Mouse (Mus musculus): ENCODE data around the gene R3hdm4. TPM values are rescaled to one million over a fixed set of nuclear protein-coding genes. Genes with fewer than 3 reads are reported as not detected.

The R3hdm4 gene
- total and polyA plus RNA-seq, 3 experiments, result 29.1 to 105 TPM; not detected in 1

- peak; percentile 86 for DNase-seq (ENCODE audit: low read depth, low spot score)
- no peaks in the 10 kb centered on the region for H3K27me3 ChIP-seq (ENCODE audit: control insufficient read depth in 1 of 2, insufficient read depth in 2 of 2, low read length in 2 of 2)
- H3K79me2 ChIP-seq (ENCODE audit: control insufficient read depth, insufficient read depth, low read length, poor library complexity), result peaks cover 1% of the 10 kb centered on the region; the same call in 1 of the 2 replicates
- peak overlapping the region; percentile 96 for H3K9ac ChIP-seq (ENCODE audit: control insufficient read depth, low read depth, low read length, poor library complexity, severe bottlenecking)
- TF ChIP-seq ZC3H11A (IDR thresholded peaks at IDR 0.05; ENCODE audit: low read depth, low read length) (no peak), ZNF384 (IDR thresholded peaks at IDR 0.05; ENCODE audit: low read depth, low read length) (no peak), TAL1 (IDR thresholded peaks at IDR 0.05; ENCODE audit: low read length) (no peak), POLR2A (IDR thresholded peaks at IDR 0.05; ENCODE audit: control insufficient read depth in 1 of 2, insufficient read depth in 1 of 2, low read depth in 1 of 2, low read length in 2 of 2, poor library complexity in 1 of 2) (peak in 1 of 2 experiments; percentile 79; a peak in 3 of 4 replicates), CHD1 (IDR thresholded peaks at IDR 0.05; ENCODE audit: low read depth, low read length) (no peak), USF2 (IDR thresholded peaks at IDR 0.05; ENCODE audit: borderline replicate concordance in 1 of 2, insufficient read depth in 1 of 2, low read depth in 1 of 2, low read length in 2 of 2) (no peak), MXI1 (IDR thresholded peaks at IDR 0.05; ENCODE audit: low read depth, low read length) (no peak; the same call in none of the 2 replicates), MYC (IDR thresholded peaks at IDR 0.05; ENCODE audit: low read depth, low read length) (0 out of 2 replicates have a peak, but pooled peaks have one; percentile 61), ETS1 (IDR thresholded peaks at IDR 0.05; ENCODE audit: low read depth, low read length) (peak; percentile 19; the same call in 1 of the 2 replicates), MAX (IDR thresholded peaks at IDR 0.05; ENCODE audit: low read length) (no peak), HCFC1 (IDR thresholded peaks at IDR 0.05; ENCODE audit: low read depth, low read length) (no peak), NELFE (IDR thresholded peaks at IDR 0.05; ENCODE audit: low read depth, low read length) (no peak), ELF1 (IDR thresholded peaks at IDR 0.05; ENCODE audit: low read depth, low read length) (peak; percentile 62; the same call in 1 of the 2 replicates), UBTF (IDR thresholded peaks at IDR 0.05; ENCODE audit: borderline replicate concordance, insufficient read depth, low read depth, low read length) (no peak), MEF2A (IDR thresholded peaks at IDR 0.05; ENCODE audit: extremely low read depth, insufficient replicate concordance, low read depth, low read length, poor library complexity, severe bottlenecking) (no peak), ZKSCAN1 (IDR thresholded peaks at IDR 0.05; ENCODE audit: low read depth, low read length) (no peak), ZMIZ1 (IDR thresholded peaks at IDR 0.05; ENCODE audit: low read depth, low read length) (peak; percentile 82; the same call in 1 of the 2 replicates), GABPA (IDR thresholded peaks at IDR 0.05; ENCODE audit: low read depth, low read length) (no peak), TBP (IDR thresholded peaks at IDR 0.05; ENCODE audit: low read depth, low read length) (peak; percentile 100), MAFK (IDR thresholded peaks at IDR 0.05; ENCODE audit: borderline replicate concordance, low read depth, low read length) (peak; percentile 97), SIN3A (IDR thresholded peaks at IDR 0.05; ENCODE audit: low read length) (0 out of 2 replicates have a peak, but pooled peaks have one; percentile 28), EP300 (IDR thresholded peaks at IDR 0.05; ENCODE audit: low read depth in 1 of 2, low read length in 2 of 2) (no peak), SMC3 (IDR thresholded peaks at IDR 0.05; ENCODE audit: low read depth, low read length) (no peak), CHD2 (IDR thresholded peaks at IDR 0.05; ENCODE audit: low read length) (no peak), POLR2AphosphoS2 (IDR thresholded peaks at IDR 0.05; ENCODE audit: low read length) (peak; percentile 58; the same call in 1 of the 2 replicates), JUND (IDR thresholded peaks at IDR 0.05; ENCODE audit: low read depth, low read length) (no peak), TCF12 (IDR thresholded peaks at IDR 0.05; ENCODE audit: low read depth, low read length) (no peak), NRF1 (IDR thresholded peaks at IDR 0.05; ENCODE audit: insufficient read depth, low read depth, low read length, poor library complexity, severe bottlenecking) (peak; percentile 58; the same call in 1 of the 2 replicates)
- H3K4me3 ChIP-seq (ENCODE audit: control insufficient read depth in 1 of 2, insufficient read depth in 1 of 2, low read depth in 2 of 2, low read length in 2 of 2), result peak overlapping the region; percentile 33 to 73
- H3K9me3 ChIP-seq (replicated peaks; ENCODE audit: insufficient read depth, low read length), result no peaks in the 10 kb centered on the region
- peaks cover 0 to 3% of the 10 kb centered on the region in 2 experiments; a peak in 1 of 4 replicates for H3K36me3 ChIP-seq (ENCODE audit: control insufficient read depth in 1 of 2, insufficient read depth in 2 of 2, low read length in 2 of 2)
- H3K4me1 ChIP-seq (ENCODE audit: control insufficient read depth in 1 of 2, insufficient read depth in 2 of 2, low read length in 2 of 2), result peaks cover 4 to 12% of the 10 kb centered on the region in 2 experiments; a peak in 3 of 4 replicates
- peak overlapping the region; percentile 49 for H3K27ac ChIP-seq (ENCODE audit: control insufficient read depth, low read depth, low read length)
Measured at GRCm38 (mm10) chr10:79909092-79909922, 11.7 kb downstream of the R3hdm4 start.

All from MEL (cell line).